Mouse (Mus musculus): ENCODE data around the gene Prox1. TPM values are rescaled to one million over a fixed set of nuclear protein-coding genes. Genes with fewer than 3 reads are reported as not detected.
A peak's percentile ranks its signal among the peaks of the same experiment; 100 is the strongest.

The Prox1 gene
- 15.9 and 17.8 TPM in 2 replicates for polyA plus RNA-seq (2014; fragmentation: Nextera tagmentation; extraction: Ambion mirVana)

DNA sequence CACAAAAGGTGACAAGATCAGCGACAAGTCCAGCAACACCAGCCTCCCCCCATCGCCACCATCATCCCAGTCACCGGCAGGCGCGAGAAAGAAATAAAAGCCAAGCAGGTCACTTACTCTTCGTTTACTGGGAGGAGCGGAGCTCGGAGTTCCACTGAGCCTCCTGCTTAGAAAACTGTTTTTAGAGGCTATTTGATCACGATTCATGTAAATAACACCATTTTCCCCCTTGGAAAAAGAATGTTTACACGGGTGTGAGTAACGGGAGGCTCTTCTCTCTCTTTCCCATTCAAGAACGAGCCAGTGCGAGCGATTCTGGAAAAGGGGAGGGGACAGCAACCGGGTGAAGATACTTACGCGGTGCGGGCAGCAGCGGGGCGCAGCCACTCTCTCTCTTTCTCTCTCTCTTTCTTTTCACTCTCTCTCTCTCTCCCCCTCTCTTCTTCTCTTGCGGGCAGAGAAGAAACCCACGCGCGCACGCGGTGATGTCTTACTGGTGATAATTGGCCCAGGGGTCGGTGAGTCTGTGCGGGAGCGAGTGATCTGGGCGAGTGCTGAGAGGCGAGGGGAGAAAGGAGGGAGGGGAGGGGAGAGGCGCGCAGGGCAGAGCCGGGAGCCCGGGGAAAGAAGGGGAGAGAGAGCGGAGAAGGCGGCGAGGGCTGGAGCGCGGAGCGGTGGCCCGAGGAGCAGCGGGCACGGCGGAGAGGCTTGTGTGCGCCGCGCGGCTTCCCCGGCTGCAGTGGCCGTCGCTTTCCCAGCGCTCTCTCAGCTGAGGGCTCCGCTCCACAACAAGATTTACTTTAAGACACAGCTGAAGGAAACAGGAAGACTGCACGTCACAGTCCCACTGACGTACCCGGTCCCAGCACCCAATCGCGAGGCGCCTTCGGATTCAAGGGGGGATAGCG is at the start of gene Prox1:
TSS of gene Prox1 (minus strand) at position 804 of the 908 bp plus-strand sequence.
- Histone ChIP-seq H3K9ac (replicated peaks; ENCODE audit: low read depth, low read length) (peak within 1 kb of the TSS; percentile 76), H3K4me2 (ENCODE audit: low read depth, low read length) (peak within 1 kb of the TSS; percentile 91), H3K27me3 (ENCODE audit: control insufficient read depth, insufficient read depth, low read length) (0 out of 2 replicates have a peak, but pooled peaks cover 2% of the 10 kb centered on the region), H3K4me3 (ENCODE audit: low read depth, low read length) (peak within 1 kb of the TSS; percentile 69), H3K9me3 (ENCODE audit: control insufficient read depth, low read length) (no peaks in the 10 kb centered on the region), H3K4me1 (ENCODE audit: control insufficient read depth, insufficient read depth, low read length) (peaks cover 20% of the 10 kb centered on the region), H3K27ac (ENCODE audit: low read depth, low read length) (peak within 1 kb of the TSS; percentile 91), H3K36me3 (ENCODE audit: control insufficient read depth, insufficient read depth, low read length) (no peaks in the 10 kb centered on the region)
- WGBS = under 1% methylated on average over 58 of the region's 62 CpGs
- peak; percentile 89 for ATAC-seq (ENCODE audit: low read depth)

DNA sequence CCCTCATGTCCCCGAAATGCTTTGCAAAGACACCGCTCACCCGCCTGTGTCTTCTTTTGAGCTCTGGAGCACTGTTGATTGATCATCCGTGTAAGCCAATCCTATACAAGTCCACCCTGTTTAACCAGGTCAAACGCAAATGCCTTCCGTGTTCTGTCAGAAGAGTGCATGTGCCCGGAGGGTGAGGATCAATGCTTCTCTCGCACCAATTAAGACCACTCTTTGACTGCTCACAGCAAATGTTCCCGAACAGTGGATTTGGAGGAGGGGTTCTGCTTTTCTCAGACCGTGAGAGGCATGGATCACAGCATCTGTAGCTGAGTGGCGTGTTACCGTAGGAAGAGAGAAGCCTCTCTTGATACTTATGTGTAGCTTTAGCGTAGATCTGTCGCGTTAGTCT is 46.1 kb upstream of the Prox1 start:
- Histone ChIP-seq H3K36me3 (ENCODE audit: control insufficient read depth, insufficient read depth, low read length) (no peaks in the 10 kb centered on the region), H3K9ac (replicated peaks; ENCODE audit: low read depth, low read length) (no peak overlapping the region), H3K9me3 (ENCODE audit: control insufficient read depth, low read length) (no peaks in the 10 kb centered on the region), H3K27me3 (ENCODE audit: control insufficient read depth, insufficient read depth, low read length) (no peaks in the 10 kb centered on the region), H3K4me3 (ENCODE audit: low read depth, low read length) (no peak overlapping the region), H3K27ac (ENCODE audit: low read depth, low read length) (no peak overlapping the region), H3K4me2 (ENCODE audit: low read depth, low read length) (no peak overlapping the region), H3K4me1 (ENCODE audit: control insufficient read depth, insufficient read depth, low read length) (no peaks in the 10 kb centered on the region)
- no peak for ATAC-seq (ENCODE audit: low read depth)
- 81% methylated on average over 15 of the region's 15 CpGs for WGBS

DNA sequence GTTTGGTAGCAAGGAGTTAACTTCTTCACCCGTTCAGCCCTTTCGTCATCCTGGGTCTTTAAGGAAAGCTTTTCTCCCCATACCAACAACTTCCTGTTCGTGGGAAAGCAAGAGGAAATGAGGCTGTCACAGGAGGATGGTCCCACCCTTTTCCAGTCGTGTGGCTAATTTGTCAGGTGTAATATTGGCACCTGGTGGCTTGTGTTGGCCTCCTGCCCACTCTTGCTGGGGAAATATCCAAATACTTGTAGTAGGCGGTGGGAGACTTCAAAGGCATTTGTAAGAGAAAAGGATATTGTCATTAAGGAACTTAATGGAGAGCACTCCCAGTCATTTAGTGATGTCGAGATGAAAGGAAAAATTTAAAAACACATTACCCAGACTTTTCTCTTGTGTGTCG is 44.1 kb upstream of the Prox1 start:
- Histone ChIP-seq H3K36me3 (ENCODE audit: control insufficient read depth, insufficient read depth, low read length) (no peaks in the 10 kb centered on the region), H3K27ac (ENCODE audit: low read depth, low read length) (no peak overlapping the region), H3K4me3 (ENCODE audit: low read depth, low read length) (no peak overlapping the region), H3K4me1 (ENCODE audit: control insufficient read depth, insufficient read depth, low read length) (no peaks in the 10 kb centered on the region), H3K9me3 (ENCODE audit: control insufficient read depth, low read length) (no peaks in the 10 kb centered on the region), H3K4me2 (ENCODE audit: low read depth, low read length) (no peak overlapping the region), H3K27me3 (ENCODE audit: control insufficient read depth, insufficient read depth, low read length) (no peaks in the 10 kb centered on the region), H3K9ac (replicated peaks; ENCODE audit: low read depth, low read length) (no peak overlapping the region)
- no peak for ATAC-seq (ENCODE audit: low read depth)
- 58% methylated on average over 7 of the region's 7 CpGs for WGBS

DNA sequence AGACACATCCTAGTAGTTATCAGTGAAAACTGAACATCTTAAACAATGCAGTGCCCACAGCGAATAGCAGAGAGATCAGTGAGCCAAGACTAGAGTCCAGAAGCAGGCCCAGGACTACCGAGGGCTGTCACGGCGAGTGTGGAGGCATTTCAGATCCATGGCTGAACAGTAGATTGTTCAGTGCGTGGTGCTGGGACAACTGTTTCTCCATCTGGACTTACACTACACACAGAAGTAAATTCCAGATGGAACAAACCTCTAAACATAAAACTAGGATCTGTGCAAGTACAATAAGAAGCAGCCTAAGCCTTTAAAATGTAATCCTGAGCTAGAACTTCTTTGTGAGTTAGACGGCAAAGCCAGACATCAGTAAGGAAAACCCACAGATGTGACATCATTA is 42.7 kb upstream of the Prox1 start:
- no peaks in the 10 kb centered on the region for H3K36me3 ChIP-seq (ENCODE audit: control insufficient read depth, insufficient read depth, low read length)
- H3K9me3 ChIP-seq (ENCODE audit: control insufficient read depth, low read length) = no peaks in the 10 kb centered on the region
- no peak for ATAC-seq (ENCODE audit: low read depth)
- no peaks in the 10 kb centered on the region for H3K27me3 ChIP-seq (ENCODE audit: control insufficient read depth, insufficient read depth, low read length)
- H3K9ac ChIP-seq (replicated peaks; ENCODE audit: low read depth, low read length) = no peak overlapping the region
- no peak overlapping the region for H3K27ac ChIP-seq (ENCODE audit: low read depth, low read length)
- no peak overlapping the region for H3K4me2 ChIP-seq (ENCODE audit: low read depth, low read length)
- 95% methylated on average over 6 of the region's 6 CpGs for WGBS
- H3K4me3 ChIP-seq (ENCODE audit: low read depth, low read length) = no peak overlapping the region
- H3K4me1 ChIP-seq (ENCODE audit: control insufficient read depth, insufficient read depth, low read length) = no peaks in the 10 kb centered on the region

DNA sequence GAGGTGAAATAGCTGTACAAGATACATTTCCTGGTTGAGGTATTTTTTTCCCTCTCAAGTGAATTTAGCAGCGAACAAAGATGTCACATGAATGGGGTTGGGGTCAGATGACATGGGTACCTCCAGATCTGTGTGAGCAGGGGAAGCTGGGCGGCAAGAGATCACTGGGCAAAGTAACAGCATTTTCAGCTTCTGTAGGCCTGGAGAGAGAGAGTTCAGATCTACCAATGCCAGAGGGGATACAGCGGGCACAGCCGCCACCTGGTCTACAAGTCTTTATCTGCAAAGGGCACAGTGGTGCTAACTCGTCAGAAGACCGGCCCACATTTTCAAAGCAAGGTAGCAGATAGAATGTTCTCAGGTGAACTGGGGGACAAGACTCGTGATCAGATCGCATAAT is 36.7 kb upstream of the Prox1 start:
- Histone ChIP-seq H3K27ac (ENCODE audit: low read depth, low read length) (no peak overlapping the region), H3K4me2 (ENCODE audit: low read depth, low read length) (no peak overlapping the region), H3K4me3 (ENCODE audit: low read depth, low read length) (no peak overlapping the region), H3K27me3 (ENCODE audit: control insufficient read depth, insufficient read depth, low read length) (no peaks in the 10 kb centered on the region), H3K9ac (replicated peaks; ENCODE audit: low read depth, low read length) (no peak overlapping the region), H3K9me3 (ENCODE audit: control insufficient read depth, low read length) (no peaks in the 10 kb centered on the region), H3K4me1 (ENCODE audit: control insufficient read depth, insufficient read depth, low read length) (no peaks in the 10 kb centered on the region), H3K36me3 (ENCODE audit: control insufficient read depth, insufficient read depth, low read length) (no peaks in the 10 kb centered on the region)
- ATAC-seq (ENCODE audit: low read depth) = no peak
- 99% methylated on average over 8 of the region's 8 CpGs for WGBS

DNA sequence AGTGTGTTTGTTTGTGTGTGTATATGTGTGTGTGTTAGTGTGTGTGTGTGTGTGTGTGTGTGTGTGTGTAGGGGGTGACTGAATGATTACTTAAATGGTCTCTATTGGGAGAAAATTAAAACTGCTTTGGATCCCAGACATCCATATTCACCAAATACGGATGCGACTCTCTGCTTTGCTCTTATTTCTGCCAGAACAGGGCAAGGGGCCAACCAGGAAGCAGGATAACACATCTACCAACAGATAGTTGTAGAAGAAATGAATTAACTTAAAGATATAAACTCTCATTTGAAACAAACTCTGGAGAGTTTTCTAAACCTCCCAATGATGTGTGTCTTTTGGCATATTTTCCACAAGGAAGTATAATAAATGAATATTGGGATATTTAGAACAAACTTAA is 35.2 kb upstream of the Prox1 start:
- Histone ChIP-seq H3K4me1 (ENCODE audit: control insufficient read depth, insufficient read depth, low read length) (no peaks in the 10 kb centered on the region), H3K4me2 (ENCODE audit: low read depth, low read length) (no peak overlapping the region), H3K27me3 (ENCODE audit: control insufficient read depth, insufficient read depth, low read length) (no peaks in the 10 kb centered on the region), H3K27ac (ENCODE audit: low read depth, low read length) (no peak overlapping the region), H3K36me3 (ENCODE audit: control insufficient read depth, insufficient read depth, low read length) (no peaks in the 10 kb centered on the region), H3K9ac (replicated peaks; ENCODE audit: low read depth, low read length) (no peak overlapping the region), H3K4me3 (ENCODE audit: low read depth, low read length) (no peak overlapping the region), H3K9me3 (ENCODE audit: control insufficient read depth, low read length) (no peaks in the 10 kb centered on the region)
- ATAC-seq (ENCODE audit: low read depth) = no peak
- WGBS = 94% methylated on average over 2 of the region's 2 CpGs

DNA sequence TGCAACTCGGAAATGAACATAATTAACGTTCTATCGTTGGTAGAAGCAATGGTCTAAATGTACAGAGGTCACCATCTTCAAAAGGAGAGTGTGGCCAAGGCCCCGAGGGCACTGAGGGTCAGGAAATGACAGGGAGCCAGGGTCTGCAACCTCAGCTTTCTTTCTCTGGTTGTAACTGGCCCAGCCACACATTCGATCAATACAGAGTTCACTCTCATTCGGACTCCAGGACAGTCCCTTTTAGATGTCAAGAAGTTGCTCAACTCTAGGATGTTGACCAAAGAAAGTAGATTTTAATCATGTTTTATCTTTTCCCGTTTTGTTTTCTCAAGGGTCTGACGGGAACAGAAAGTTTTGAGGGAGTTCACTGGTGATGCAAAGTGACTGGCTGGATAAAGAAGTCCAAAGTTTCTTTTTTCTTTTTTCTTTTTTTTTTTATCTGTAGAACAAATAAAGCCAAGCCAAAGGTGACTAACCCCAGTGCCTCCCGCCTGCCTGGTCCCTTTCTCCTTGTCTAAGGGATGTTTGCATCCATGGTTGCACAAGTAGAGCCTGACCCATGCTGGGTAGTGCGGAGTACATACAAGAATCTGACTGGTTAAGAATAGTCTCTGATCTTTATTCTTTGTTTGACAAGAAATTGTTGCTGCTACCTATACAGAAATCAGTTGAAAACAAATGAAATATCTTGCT is 34.0 kb upstream of the Prox1 start:
- no peak for ATAC-seq (ENCODE audit: low read depth)
- Histone ChIP-seq H3K4me3 (ENCODE audit: low read depth, low read length) (no peak overlapping the region), H3K4me2 (ENCODE audit: low read depth, low read length) (no peak overlapping the region), H3K9ac (replicated peaks; ENCODE audit: low read depth, low read length) (no peak overlapping the region), H3K9me3 (ENCODE audit: control insufficient read depth, low read length) (no peaks in the 10 kb centered on the region), H3K4me1 (ENCODE audit: control insufficient read depth, insufficient read depth, low read length) (no peaks in the 10 kb centered on the region), H3K27me3 (ENCODE audit: control insufficient read depth, insufficient read depth, low read length) (no peaks in the 10 kb centered on the region), H3K27ac (ENCODE audit: low read depth, low read length) (no peak overlapping the region), H3K36me3 (ENCODE audit: control insufficient read depth, insufficient read depth, low read length) (no peaks in the 10 kb centered on the region)
- 74% methylated on average over 10 of the region's 10 CpGs for WGBS

DNA sequence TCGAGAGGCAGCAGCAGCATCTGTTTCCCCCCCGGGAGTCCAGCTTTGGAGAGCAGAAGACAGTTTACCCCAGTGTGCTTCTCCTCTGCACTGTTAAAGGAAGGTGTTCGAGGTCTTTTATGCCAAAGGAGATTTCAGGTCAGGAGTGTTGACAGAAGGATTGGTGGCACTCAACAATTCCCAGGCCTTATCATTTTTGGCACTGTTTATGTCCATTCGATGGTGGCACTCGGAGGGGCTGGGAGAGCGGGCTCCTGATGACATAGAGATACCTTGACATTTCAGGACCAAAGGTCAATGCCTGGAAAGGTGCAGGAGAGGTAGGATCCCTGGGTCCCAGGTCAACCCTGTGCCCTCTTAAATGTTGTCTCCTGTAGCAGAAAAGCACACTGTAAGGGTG is 31.2 kb upstream of the Prox1 start:
- no peak overlapping the region for H3K27ac ChIP-seq (ENCODE audit: low read depth, low read length)
- WGBS = 93% methylated on average over 6 of the region's 6 CpGs
- no peaks in the 10 kb centered on the region for H3K9me3 ChIP-seq (ENCODE audit: control insufficient read depth, low read length)
- ATAC-seq (ENCODE audit: low read depth) = no peak
- no peaks in the 10 kb centered on the region for H3K27me3 ChIP-seq (ENCODE audit: control insufficient read depth, insufficient read depth, low read length)
- H3K4me1 ChIP-seq (ENCODE audit: control insufficient read depth, insufficient read depth, low read length) = no peaks in the 10 kb centered on the region
- H3K36me3 ChIP-seq (ENCODE audit: control insufficient read depth, insufficient read depth, low read length) = no peaks in the 10 kb centered on the region
- no peak overlapping the region for H3K4me2 ChIP-seq (ENCODE audit: low read depth, low read length)
- H3K4me3 ChIP-seq (ENCODE audit: low read depth, low read length) = no peak overlapping the region
- H3K9ac ChIP-seq (replicated peaks; ENCODE audit: low read depth, low read length) = no peak overlapping the region

DNA sequence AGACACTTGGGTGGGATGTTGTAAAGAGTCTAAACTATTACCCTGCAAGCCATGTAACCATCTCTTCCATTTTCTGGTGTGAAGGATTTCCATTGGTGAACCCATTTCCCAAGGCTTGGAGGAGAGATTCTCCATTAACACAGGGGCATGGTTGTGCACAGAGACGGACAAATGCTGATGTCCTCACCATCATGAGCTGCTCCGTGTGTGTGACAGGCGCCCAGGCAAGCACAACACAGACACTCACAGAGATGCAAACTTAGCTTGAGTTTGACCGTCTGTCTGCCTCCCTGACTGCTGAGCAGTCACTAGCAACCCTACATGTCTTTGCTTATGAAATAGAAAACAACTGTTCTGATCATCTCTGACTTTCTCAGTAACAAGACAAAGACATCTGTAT is 30.5 kb upstream of the Prox1 start:
- no peaks in the 10 kb centered on the region for H3K9me3 ChIP-seq (ENCODE audit: control insufficient read depth, low read length)
- no peak overlapping the region for H3K9ac ChIP-seq (replicated peaks; ENCODE audit: low read depth, low read length)
- no peak overlapping the region for H3K27ac ChIP-seq (ENCODE audit: low read depth, low read length)
- H3K4me2 ChIP-seq (ENCODE audit: low read depth, low read length) = no peak overlapping the region
- H3K4me1 ChIP-seq (ENCODE audit: control insufficient read depth, insufficient read depth, low read length) = no peaks in the 10 kb centered on the region
- no peak overlapping the region for H3K4me3 ChIP-seq (ENCODE audit: low read depth, low read length)
- WGBS = 92% methylated on average over 4 of the region's 4 CpGs
- H3K27me3 ChIP-seq (ENCODE audit: control insufficient read depth, insufficient read depth, low read length) = no peaks in the 10 kb centered on the region
- ATAC-seq (ENCODE audit: low read depth) = no peak
- H3K36me3 ChIP-seq (ENCODE audit: control insufficient read depth, insufficient read depth, low read length) = no peaks in the 10 kb centered on the region

Measured in neural tube, embryonic 14.5 days (tissue).